Mouse (Mus musculus) testis, adult 2 months (tissue): ENCODE results near the gene Tpbgl. TPM values are rescaled to one million over a fixed set of nuclear protein-coding genes. Genes with fewer than 3 reads are reported as not detected.
A peak's percentile ranks its signal among the peaks of the same experiment; 100 is the strongest.

ENCODE experiments used
- H3K27ac ChIP-seq: fragments of 200-500 bp; 2 replicates; pipeline ENCODE4 v1.5.1; 2012; ENCODE audit warnings: low read depth, low read length; ENCODE audit not compliant: control insufficient read depth, insufficient read depth
- H3K27me3 ChIP-seq: fragments of 200-500 bp; 2 replicates; pipeline ENCODE4 v1.6.1; 2012; ENCODE audit warnings: mild to moderate bottlenecking, low read length, moderate library complexity; ENCODE audit not compliant: control insufficient read depth, insufficient read depth
- H3K36me3 ChIP-seq: fragments of 200-500 bp; 2 replicates; pipeline ENCODE4 v1.6.1; 2012; ENCODE audit warnings: mild to moderate bottlenecking, low read length; ENCODE audit not compliant: control insufficient read depth, insufficient read depth
- H3K4me1 ChIP-seq: fragments of 200-500 bp; 2 replicates; pipeline ENCODE4 v1.6.1; 2012; ENCODE audit warnings: low read length; ENCODE audit not compliant: control insufficient read depth, insufficient read depth
- H3K4me3 ChIP-seq: fragments of 200-500 bp; 2 replicates; pipeline ENCODE4 v1.5.1; 2012; ENCODE audit warnings: low read depth, mild to moderate bottlenecking, low read length, moderate library complexity, mixed read lengths; ENCODE audit not compliant: control insufficient read depth
- CTCF ChIP-seq: fragments of 200-500 bp; IDR thresholded peaks from 2 replicates; pipeline ENCODE4 v1.5.1; 2012; ENCODE audit warnings: low read depth, mild to moderate bottlenecking, inconsistent platforms, low read length, moderate library complexity; ENCODE audit not compliant: control insufficient read depth, insufficient read depth, insufficient replicate concordance
- POLR2A ChIP-seq: fragments of 200-500 bp; IDR thresholded peaks from 2 replicates; pipeline ENCODE4 v1.6.1; 2012; ENCODE audit warnings: low read depth, mild to moderate bottlenecking, inconsistent platforms, low read length, moderate library complexity; ENCODE audit not compliant: control insufficient read depth
- polyA plus RNA-seq: library from polyadenylated mRNA; depleted of rRNA; stranded (reverse); fragments of >200 nt; gene quantifications from 2 replicates; pipeline ENCODE4 v1.2.3, GENCODE M21; 2012

Gene Tpbgl
- polyA plus RNA-seq, 1 experiment: 14.6 TPM

GRCm38 (mm10) chr7:99667096-99667495 is 40.2 kb upstream of the Tpbgl start:
- Histone ChIP-seq H3K36me3 (no peaks in the 10 kb centered on the region), H3K27ac (no peak overlapping the region), H3K4me1 (peaks cover 10% of the 10 kb centered on the region), H3K4me3 (no peak overlapping the region), H3K27me3 (no peaks in the 10 kb centered on the region)
- TF ChIP-seq POLR2A (no peak), CTCF (no peak)

GRCm38 (mm10) chr7:99665731-99666452 is 39.0 kb upstream of the Tpbgl start:
- Histone ChIP-seq H3K27me3 (no peaks in the 10 kb centered on the region), H3K4me1 (peaks cover 10% of the 10 kb centered on the region), H3K36me3 (no peaks in the 10 kb centered on the region), H3K4me3 (no peak overlapping the region), H3K27ac (no peak overlapping the region)
- TF ChIP-seq POLR2A (no peak), CTCF (no peak)

- H3K4me1 ChIP-seq: peaks cover 10% of the 10 kb centered on the region
- no peak for TF ChIP-seq CTCF
- no peak for TF ChIP-seq POLR2A
- no peak overlapping the region for H3K4me3 ChIP-seq
- peak overlapping the region; percentile 73; the same call in 1 of the 2 replicates for H3K27ac ChIP-seq
- H3K27me3 ChIP-seq: no peaks in the 10 kb centered on the region
- no peaks in the 10 kb centered on the region for H3K36me3 ChIP-seq
These were observed 37.9 kb upstream of the Tpbgl start for GRCm38 (mm10) chr7:99664571-99665485.

- Histone ChIP-seq H3K36me3 (no peaks in the 10 kb centered on the region), H3K4me1 (peaks cover 10% of the 10 kb centered on the region), H3K27ac (no peak overlapping the region), H3K27me3 (no peaks in the 10 kb centered on the region), H3K4me3 (no peak overlapping the region)
- no peak for TF ChIP-seq CTCF
- TF ChIP-seq POLR2A: no peak
These were observed 36.8 kb upstream of the Tpbgl start for GRCm38 (mm10) chr7:99663507-99664220.

- no peaks in the 10 kb centered on the region for H3K27me3 ChIP-seq
- H3K27ac ChIP-seq: no peak overlapping the region
- TF ChIP-seq POLR2A: no peak
- TF ChIP-seq CTCF: no peak
These were observed 35.4 kb upstream of the Tpbgl start for GRCm38 (mm10) chr7:99662311-99662710.

GRCm38 (mm10) chr7:99661571-99662230 is 34.8 kb upstream of the Tpbgl start:
- Histone ChIP-seq H3K4me3 (no peak overlapping the region), H3K27ac (no peak overlapping the region), H3K27me3 (no peaks in the 10 kb centered on the region), H3K36me3 (no peaks in the 10 kb centered on the region), H3K4me1 (peaks cover 10% of the 10 kb centered on the region)
- TF ChIP-seq CTCF (no peak), POLR2A (no peak)

More at GRCm38 (mm10) chr7:99662311-99662710, 35.4 kb upstream of the Tpbgl start:
- Histone ChIP-seq H3K4me3 (no peak overlapping the region), H3K36me3 (no peaks in the 10 kb centered on the region), H3K4me1 (peaks cover 10% of the 10 kb centered on the region)

GRCm38 (mm10) chr7:99661071-99661470 is 34.2 kb upstream of the Tpbgl start:
- no peaks in the 10 kb centered on the region for H3K27me3 ChIP-seq
- H3K4me1 ChIP-seq: peaks cover 10% of the 10 kb centered on the region
- TF ChIP-seq POLR2A (no peak), CTCF (no peak)
- H3K36me3 ChIP-seq: no peaks in the 10 kb centered on the region
- H3K4me3 ChIP-seq: no peak overlapping the region
- no peak overlapping the region for H3K27ac ChIP-seq
